Mouse (Mus musculus) thymus, adult 2 months (tissue): ENCODE results near the gene Midn. TPM values are rescaled to one million over a fixed set of nuclear protein-coding genes. Genes with fewer than 3 reads are reported as not detected.

Experiments used
- DNase-seq: peaks from one replicate; pipeline ENCODE4 v3.0.0; 2021
- H3K27ac ChIP-seq: fragments of 200-500 bp; 2 replicates; pipeline ENCODE4 v1.5.1; 2012; ENCODE audit warnings: low read length, control low read depth; ENCODE audit not compliant: control insufficient read depth, insufficient read depth
- H3K27me3 ChIP-seq: fragments of 200-500 bp; 2 replicates; pipeline ENCODE4 v1.6.1; 2012; ENCODE audit warnings: mild to moderate bottlenecking, low read length, moderate library complexity, mixed read lengths; ENCODE audit not compliant: control insufficient read depth, insufficient read depth
- H3K36me3 ChIP-seq: fragments of 200-500 bp; 2 replicates; pipeline ENCODE4 v1.6.1; 2012; ENCODE audit warnings: mild to moderate bottlenecking, low read length, moderate library complexity; ENCODE audit not compliant: control insufficient read depth, insufficient read depth
- H3K4me1 ChIP-seq: fragments of 200-500 bp; replicated peaks from 2 replicates; pipeline ENCODE4 v1.6.1; 2012; ENCODE audit warnings: low read length; ENCODE audit not compliant: control insufficient read depth, insufficient read depth
- H3K4me3 ChIP-seq: fragments of 200-500 bp; 2 replicates; pipeline ENCODE4 v1.5.1; 2012; ENCODE audit warnings: mild to moderate bottlenecking, low read length, control low read depth, moderate library complexity; ENCODE audit not compliant: control insufficient read depth, insufficient read depth
- CTCF ChIP-seq: fragments of 200-500 bp; IDR thresholded peaks from 2 replicates; pipeline ENCODE4 v1.5.1; 2012; ENCODE audit warnings: mild to moderate bottlenecking, control low read depth, low read length, moderate library complexity, borderline replicate concordance; ENCODE audit not compliant: control insufficient read depth, poor library complexity, insufficient read depth; ENCODE audit errors: extremely low read depth
- POLR2A ChIP-seq: fragments of 200-500 bp; IDR thresholded peaks from 2 replicates; pipeline ENCODE4 v1.6.1; 2012; ENCODE audit warnings: mild to moderate bottlenecking, low read length, control low read depth, moderate library complexity; ENCODE audit not compliant: control insufficient read depth, poor library complexity, insufficient read depth; ENCODE audit errors: extremely low read depth
- WGBS: fragments of 180-500 bp; shearing (Covaris S2); methylation state at CpG from one replicate; pipeline ENCODE4 v1.1.7; 2018; 5-methylcytosine and 5-hydroxymethylcytosine counted together
- polyA plus RNA-seq: library from polyadenylated mRNA; depleted of rRNA; stranded (reverse); fragments of >200 nt; gene quantifications from 2 replicates; pipeline ENCODE4 v1.2.3, GENCODE M21; 2012; rRNA removed

Gene Midn
- polyA plus RNA-seq, 1 experiment, result 342 TPM

- 95% methylated on average over 1 of the region's 1 CpGs for WGBS
- Histone ChIP-seq H3K27me3 (no peaks in the 10 kb centered on the region), H3K4me1 (peaks cover under 1% of the 10 kb centered on the region; the same call in 1 of the 2 replicates), H3K36me3 (no peaks in the 10 kb centered on the region), H3K4me3 (no peak overlapping the region), H3K27ac (no peak overlapping the region)
- TF ChIP-seq POLR2A (no peak), CTCF (no peak)
- no peak for DNase-seq
Measured at GRCm38 (mm10) chr10:80207201-80207600, 59.1 kb downstream of the Midn start.

- Histone ChIP-seq H3K36me3 (no peaks in the 10 kb centered on the region), H3K27me3 (no peaks in the 10 kb centered on the region), H3K4me3 (no peak overlapping the region), H3K27ac (no peak overlapping the region), H3K4me1 (peaks cover 3% of the 10 kb centered on the region; the same call in 1 of the 2 replicates)
- no peak for DNase-seq
- 92% methylated on average over 10 of the region's 10 CpGs for WGBS
- TF ChIP-seq CTCF (no peak), POLR2A (no peak)
Measured at GRCm38 (mm10) chr10:80207676-80208075, 59.6 kb downstream of the Midn start.

Other genes with a start within 250 kb of the Midn start
- 103 and 121 TPM in 2 replicates for gene Med16, start 239.3 kb upstream of the Midn start, polyA plus RNA-seq
- not detected in 2 replicates for gene Gm26602, start 237.4 kb upstream of the Midn start, polyA plus RNA-seq
- gene Kiss1r, start 231.3 kb upstream of the Midn start, polyA plus RNA-seq, result 5.8 and 7.5 TPM in 2 replicates
- 279 and 303 TPM in 2 replicates for gene R3hdm4, start 227.1 kb upstream of the Midn start, polyA plus RNA-seq
- gene Arid3a, start 221.2 kb upstream of the Midn start, polyA plus RNA-seq, result 12.5 and 13.5 TPM in 2 replicates
- 68.1 and 74.5 TPM in 2 replicates for gene Wdr18, start 188.1 kb upstream of the Midn start, polyA plus RNA-seq
- 0.07 and 0.14 TPM in 2 replicates for gene Grin3b, start 177.6 kb upstream of the Midn start, polyA plus RNA-seq
- gene Tmem259, start 163.9 kb upstream of the Midn start, polyA plus RNA-seq, result 540 and 566 TPM in 2 replicates
- 239 and 245 TPM in 2 replicates for gene Cnn2, start 159.7 kb upstream of the Midn start, polyA plus RNA-seq
- gene Abca7, start 151.8 kb upstream of the Midn start, polyA plus RNA-seq, result 79.5 and 83.5 TPM in 2 replicates
- gene Arhgap45, start 131.6 kb upstream of the Midn start, polyA plus RNA-seq, result 1,362 and 1,504 TPM in 2 replicates
- gene Polr2e, start 108.5 kb upstream of the Midn start, polyA plus RNA-seq, result 211 and 226 TPM in 2 replicates
- gene Gpx4, start 101.1 kb upstream of the Midn start, polyA plus RNA-seq, result 517 and 598 TPM in 2 replicates
- gene Sbno2, start 42.7 kb upstream of the Midn start, polyA plus RNA-seq, result 127 and 138 TPM in 2 replicates
- gene Stk11, start 32.5 kb upstream of the Midn start, polyA plus RNA-seq, result 265 and 270 TPM in 2 replicates
- 1,163 and 1,361 TPM in 2 replicates for gene Atp5d, start 9.6 kb upstream of the Midn start, polyA plus RNA-seq
- gene Cbarp, start 7.4 kb upstream of the Midn start, polyA plus RNA-seq, result 34.0 and 37.7 TPM in 2 replicates
- 173 and 193 TPM in 2 replicates for gene Cirbp, start 17.7 kb downstream of the Midn start, polyA plus RNA-seq
- 11.1 and 14.8 TPM in 2 replicates for gene 1600002K03Rik, start 24.7 kb downstream of the Midn start, polyA plus RNA-seq
- 3.1 and 3.6 TPM in 2 replicates for gene Efna2, start 31.2 kb downstream of the Midn start, polyA plus RNA-seq
- 111 and 113 TPM in 2 replicates for gene Mum1, start 78.2 kb downstream of the Midn start, polyA plus RNA-seq
- 531 and 647 TPM in 2 replicates for gene Ndufs7, start 100.8 kb downstream of the Midn start, polyA plus RNA-seq
- gene Gamt, start 112.7 kb downstream of the Midn start, polyA plus RNA-seq, result 6.0 and 6.4 TPM in 2 replicates
- 134 and 166 TPM in 2 replicates for gene Dazap1, start 113.2 kb downstream of the Midn start, polyA plus RNA-seq
- gene Rps15, start 144.2 kb downstream of the Midn start, polyA plus RNA-seq, result 2,172 and 2,371 TPM in 2 replicates
- gene Apc2, start 147.7 kb downstream of the Midn start, polyA plus RNA-seq, result 0.40 and 0.57 TPM in 2 replicates
- 78.9 and 93.8 TPM in 2 replicates for gene 2310011J03Rik, start 172.3 kb downstream of the Midn start, polyA plus RNA-seq
- gene Pcsk4, start 181.2 kb downstream of the Midn start, polyA plus RNA-seq, result 11.7 and 14.1 TPM in 2 replicates
- gene Reep6, start 181.7 kb downstream of the Midn start, polyA plus RNA-seq, result 2.0 and 3.5 TPM in 2 replicates
- gene Adamtsl5, start 200.1 kb downstream of the Midn start, polyA plus RNA-seq, result 4.6 and 9.0 TPM in 2 replicates
- 0.17 and 0.22 TPM in 2 replicates for gene Plk5, start 208.2 kb downstream of the Midn start, polyA plus RNA-seq
- gene Mex3d, start 239.4 kb downstream of the Midn start, polyA plus RNA-seq, result 34.9 and 38.2 TPM in 2 replicates